Mouse (Mus musculus) C2C12 (cell line): ENCODE results near the gene Myh1. TPM values are rescaled to one million over a fixed set of nuclear protein-coding genes. Genes with fewer than 3 reads are reported as not detected.

Source experiments
- H3K27me3 ChIP-seq: one replicate; pipeline ENCODE4 v1.6.1; 2011; ENCODE audit not compliant: control insufficient read depth, insufficient read depth, insufficient read length
- H3K36me3 ChIP-seq: one replicate; pipeline ENCODE4 v1.6.1; 2011; ENCODE audit not compliant: control insufficient read depth, insufficient read depth
- H3K4me3 ChIP-seq: one replicate; pipeline ENCODE4 v1.5.1; 2011; ENCODE audit warnings: mild to moderate bottlenecking, control low read depth; ENCODE audit not compliant: poor library complexity, insufficient read depth, severe bottlenecking
- H3K79me2 ChIP-seq: one replicate; pipeline ENCODE4 v1.6.1; 2011; ENCODE audit not compliant: control insufficient read depth, insufficient read depth
- H3K79me3 ChIP-seq: one replicate; pipeline ENCODE4 v1.6.1; 2011; ENCODE audit warnings: low read depth, control low read depth
- H3ac ChIP-seq: one replicate; pipeline ENCODE3; 2011; ENCODE audit warnings: low read depth; ENCODE audit not compliant: control insufficient read depth, insufficient read length
- CEBPB ChIP-seq: IDR thresholded peaks from one replicate; pipeline ENCODE4 v1.6.1; 2011; ENCODE audit warnings: low read depth, mild to moderate bottlenecking, control low read depth, moderate library complexity
- CTCF ChIP-seq: IDR thresholded peaks from one replicate; pipeline ENCODE4 v1.5.1; 2011; ENCODE audit not compliant: control insufficient read depth, insufficient read depth, insufficient read length
- FOSL1 ChIP-seq: IDR thresholded peaks from one replicate; pipeline ENCODE4 v1.8.0; 2011; ENCODE audit warnings: mild to moderate bottlenecking, low read length; ENCODE audit not compliant: poor library complexity, insufficient read depth, severe bottlenecking
- MAX ChIP-seq: IDR thresholded peaks from one replicate; pipeline ENCODE4 v1.6.1; 2011; ENCODE audit warnings: mild to moderate bottlenecking, control low read depth
- MYOD1 ChIP-seq: IDR thresholded peaks from one replicate; pipeline ENCODE4 v1.6.1; 2011; ENCODE audit warnings: low read depth; ENCODE audit not compliant: control insufficient read depth, insufficient read length
- MYOG ChIP-seq: IDR thresholded peaks from one replicate; pipeline ENCODE4 v1.6.1; 2011; ENCODE audit not compliant: control insufficient read depth, insufficient read length; ENCODE audit errors: extremely low read depth
- USF1 ChIP-seq: IDR thresholded peaks from one replicate; pipeline ENCODE4 v1.6.1; 2011; ENCODE audit warnings: low read depth, mild to moderate bottlenecking, control low read depth, moderate library complexity
- polyA plus RNA-seq: library from polyadenylated mRNA; unstranded; fragments of >200 nt; fragmentation: generic; extraction: Trizol; gene quantifications from one replicate; pipeline ENCODE4 v1.2.1, GENCODE M21; 2012; ENCODE audit warnings: missing spikeins

Gene Myh1
- polyA plus RNA-seq, 1 experiment = 0.02 TPM

DNA sequence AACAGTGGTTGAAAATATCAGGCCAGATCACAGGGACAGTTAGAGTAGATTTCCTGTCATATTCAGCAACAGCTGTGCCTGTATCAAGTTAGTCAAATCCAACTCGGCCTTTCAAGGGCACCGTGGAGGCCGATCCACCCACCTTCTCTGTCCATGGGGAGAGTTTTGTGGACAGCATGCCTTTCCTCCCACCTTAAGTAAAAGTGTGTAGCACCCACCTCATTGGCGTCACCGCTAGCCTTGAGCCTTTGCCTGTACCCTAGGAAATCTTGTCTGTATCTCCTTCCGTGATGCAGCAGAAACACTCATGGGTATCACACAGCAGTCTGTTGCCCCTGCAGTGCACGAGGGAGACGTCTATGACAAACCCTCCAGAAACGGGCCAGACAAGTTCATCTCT, 36.9 kb downstream of the Myh1 start:
- Histone ChIP-seq H3K36me3 (no peaks in the 10 kb centered on the region), H3K79me2 (no peaks in the 10 kb centered on the region), H3K79me3 (no peaks in the 10 kb centered on the region), H3K27me3 (no peaks in the 10 kb centered on the region), H3K4me3 (no peak overlapping the region), H3ac (no peak overlapping the region)
- no peak for TF ChIP-seq MYOD1

- H3ac ChIP-seq = no peak within 1 kb of the TSS
- H3K4me3 ChIP-seq = no peak within 1 kb of the TSS
- H3K79me2 ChIP-seq = no peaks in the 10 kb centered on the region
- no peaks in the 10 kb centered on the region for H3K36me3 ChIP-seq
- H3K79me3 ChIP-seq = no peaks in the 10 kb centered on the region
- TF ChIP-seq CTCF = no peak
- no peak for TF ChIP-seq MYOG
- no peak for TF ChIP-seq CEBPB
- no peak for TF ChIP-seq USF1
- no peak for TF ChIP-seq FOSL1
- no peak for TF ChIP-seq MYOD1
- no peak for TF ChIP-seq MAX
- H3K27me3 ChIP-seq = no peaks in the 10 kb centered on the region
Measured at GRCm38 (mm10) chr11:67237481-67238079, 37.7 kb downstream of the Myh1 start, which contains the start of gene Myh4. Myh4 (plus strand) TSS chr11:67238029.

DNA sequence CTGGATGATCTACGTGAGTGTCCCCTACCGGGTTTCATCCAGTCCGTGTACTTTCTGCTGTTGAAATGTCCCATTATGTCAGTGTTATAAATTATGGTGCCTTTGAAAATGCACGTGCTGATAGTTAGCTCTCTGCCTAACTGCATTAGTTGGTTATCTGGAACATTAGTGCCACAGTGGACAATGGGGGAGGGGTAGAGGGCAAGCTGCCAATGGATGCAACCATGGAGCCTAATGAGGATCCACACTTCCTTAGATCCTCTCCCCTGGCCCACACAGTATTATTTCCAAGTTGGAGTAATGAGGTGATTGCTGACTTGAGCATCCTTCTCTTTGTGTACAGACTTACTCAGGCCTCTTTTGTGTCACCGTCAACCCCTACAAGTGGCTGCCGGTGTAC, 41.2 kb downstream of the Myh1 start:
- Histone ChIP-seq H3K79me3 (no peaks in the 10 kb centered on the region), H3K36me3 (no peaks in the 10 kb centered on the region), H3K4me3 (no peak overlapping the region), H3ac (no peak overlapping the region), H3K27me3 (no peaks in the 10 kb centered on the region), H3K79me2 (no peaks in the 10 kb centered on the region)
- TF ChIP-seq CTCF = no peak
- no peak for TF ChIP-seq CEBPB
- no peak for TF ChIP-seq USF1
- TF ChIP-seq MAX = no peak
- TF ChIP-seq MYOG = no peak
- TF ChIP-seq FOSL1 = no peak

DNA sequence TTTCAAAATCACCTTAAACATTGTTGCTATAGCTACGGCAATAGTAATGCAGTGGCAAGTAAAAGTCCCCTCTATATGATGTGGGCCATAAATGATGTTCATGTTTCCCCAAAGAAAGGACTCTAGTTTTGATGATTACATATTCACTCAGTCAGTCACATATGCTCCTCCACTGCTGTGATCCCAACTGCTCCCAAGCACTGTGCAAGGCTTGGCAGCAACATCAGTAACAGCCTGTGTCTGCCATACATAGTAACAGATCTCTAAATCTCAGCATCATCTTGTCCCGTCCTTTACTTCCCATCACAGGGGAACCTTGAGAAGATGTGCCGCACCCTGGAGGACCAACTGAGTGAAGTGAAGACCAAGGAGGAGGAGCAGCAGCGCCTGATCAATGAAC, 53.8 kb downstream of the Myh1 start:
- TF ChIP-seq CTCF (no peak), FOSL1 (no peak), MAX (no peak), MYOG (no peak), MYOD1 (no peak), CEBPB (no peak), USF1 (no peak)
- no peaks in the 10 kb centered on the region for H3K36me3 ChIP-seq
- H3ac ChIP-seq = no peak overlapping the region
- no peaks in the 10 kb centered on the region for H3K79me2 ChIP-seq
- H3K79me3 ChIP-seq = no peaks in the 10 kb centered on the region
- no peaks in the 10 kb centered on the region for H3K27me3 ChIP-seq
- H3K4me3 ChIP-seq = no peak overlapping the region

DNA sequence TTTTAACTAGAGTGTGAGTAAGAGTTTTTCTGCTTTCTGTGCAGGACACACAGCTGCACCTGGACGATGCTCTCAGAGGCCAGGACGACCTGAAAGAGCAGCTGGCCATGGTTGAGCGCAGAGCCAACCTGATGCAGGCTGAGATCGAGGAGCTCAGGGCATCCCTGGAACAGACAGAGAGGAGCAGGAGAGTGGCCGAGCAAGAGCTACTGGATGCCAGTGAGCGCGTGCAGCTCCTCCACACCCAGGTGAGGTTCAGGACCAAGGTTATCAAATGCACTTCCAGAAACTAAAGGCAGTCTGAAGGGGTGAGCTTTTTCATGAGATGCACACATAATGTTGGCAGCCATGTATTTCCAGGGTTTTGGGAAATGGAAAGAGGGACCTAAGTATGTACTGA, 57.2 kb downstream of the Myh1 start:
- H3K79me3 ChIP-seq = no peaks in the 10 kb centered on the region
- no peak overlapping the region for H3ac ChIP-seq

GRCm38 (mm10) chr11:67260956-67261355, 61.1 kb downstream of the Myh1 start:
- no peaks in the 10 kb centered on the region for H3K79me2 ChIP-seq
- no peaks in the 10 kb centered on the region for H3K27me3 ChIP-seq
- H3K36me3 ChIP-seq = no peaks in the 10 kb centered on the region
- no peaks in the 10 kb centered on the region for H3K79me3 ChIP-seq
- no peak overlapping the region for H3ac ChIP-seq
- no peak for TF ChIP-seq CTCF
- no peak overlapping the region for H3K4me3 ChIP-seq

More for the DNA sequence above, 57.2 kb downstream of the Myh1 start:
- Histone ChIP-seq H3K4me3 (no peak overlapping the region), H3K36me3 (no peaks in the 10 kb centered on the region), H3K27me3 (no peaks in the 10 kb centered on the region), H3K79me2 (no peaks in the 10 kb centered on the region)
- no peak for TF ChIP-seq CEBPB
- TF ChIP-seq MYOD1 = no peak
- TF ChIP-seq CTCF = no peak

Other genes starting within 250 kb of the Myh1 start
- gene Tmem238l, start 243.4 kb upstream of the Myh1 start, polyA plus RNA-seq = not detected
- gene Tmem220, start 174.9 kb upstream of the Myh1 start, polyA plus RNA-seq = 0.09 TPM
- gene Adprm, start 147.5 kb upstream of the Myh1 start, polyA plus RNA-seq = 12.4 TPM
- 8.3 TPM for gene Sco1, start 147.4 kb upstream of the Myh1 start, polyA plus RNA-seq
- gene Myh3, start 121.8 kb upstream of the Myh1 start, polyA plus RNA-seq = 0.56 TPM
- not detected for gene Myh2, start 29.0 kb upstream of the Myh1 start, polyA plus RNA-seq
- not detected for gene Myh4, start 38.0 kb downstream of the Myh1 start, polyA plus RNA-seq
- gene Myh8, start 77.1 kb downstream of the Myh1 start, polyA plus RNA-seq = not detected
- gene Myh13, start 121.6 kb downstream of the Myh1 start, polyA plus RNA-seq = not detected